Mouse (Mus musculus): Measurements from ENCODE around the gene Xpot. TPM values are rescaled to one million over a fixed set of nuclear protein-coding genes. Genes with fewer than 3 reads are reported as not detected.

The Xpot gene
- polyA plus RNA-seq, 1 experiment = 68.8 TPM

DNA sequence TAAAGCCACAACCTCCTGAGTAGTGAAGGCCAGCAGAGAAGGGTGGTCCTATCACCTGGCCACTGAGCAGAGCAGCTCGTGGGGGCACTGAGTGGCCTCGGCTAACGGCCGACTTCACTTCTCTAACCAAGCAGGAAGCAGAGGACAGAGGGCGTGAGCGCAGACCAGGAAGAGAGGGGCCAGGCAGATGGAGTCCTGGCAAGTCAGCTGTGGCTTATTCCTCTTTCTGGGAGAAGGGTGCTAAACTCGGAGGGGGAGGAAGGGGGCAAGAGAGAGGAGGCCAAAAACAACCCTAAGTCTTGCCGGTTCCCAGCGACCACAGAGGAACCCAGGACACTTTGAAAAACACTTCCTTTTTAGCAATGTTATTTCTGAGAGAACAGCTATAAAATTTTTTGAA lies 29.6 kb downstream of the Xpot start:
- no peaks in the 10 kb centered on the region for H3K27me3 ChIP-seq (ENCODE audit: control insufficient read depth, insufficient read depth, low read length)
- WGBS = 85% methylated on average over 9 of the region's 9 CpGs
- H3K4me1 ChIP-seq (ENCODE audit: control insufficient read depth, insufficient read depth, low read length) = no peaks in the 10 kb centered on the region
- TF ChIP-seq POLR2A (IDR thresholded peaks at IDR 0.05; ENCODE audit: borderline replicate concordance, insufficient read depth, low read length) = no peak
- H3K27ac ChIP-seq (ENCODE audit: insufficient read depth, low read length) = no peak overlapping the region
- H3K4me3 ChIP-seq (replicated peaks; ENCODE audit: insufficient read depth, low read depth, low read length) = no peak overlapping the region
- no peak for DNase-seq

GRCm38 (mm10) chr10:121591106-121591505 lies 35.0 kb downstream of the Xpot start:
- 93% methylated on average over 14 of the region's 14 CpGs for WGBS
- no peak for TF ChIP-seq POLR2A (IDR thresholded peaks at IDR 0.05; ENCODE audit: borderline replicate concordance, insufficient read depth, low read length)
- no peak for TF ChIP-seq CTCF (IDR thresholded peaks at IDR 0.05; ENCODE audit: borderline replicate concordance, insufficient read depth, low read depth, low read length)
- no peaks in the 10 kb centered on the region for H3K27me3 ChIP-seq (ENCODE audit: control insufficient read depth, insufficient read depth, low read length)
- DNase-seq = no peak
- no peaks in the 10 kb centered on the region for H3K4me1 ChIP-seq (ENCODE audit: control insufficient read depth, insufficient read depth, low read length)
- no peak overlapping the region for H3K4me3 ChIP-seq (replicated peaks; ENCODE audit: insufficient read depth, low read depth, low read length)
- H3K27ac ChIP-seq (ENCODE audit: insufficient read depth, low read length) = no peak overlapping the region

DNA sequence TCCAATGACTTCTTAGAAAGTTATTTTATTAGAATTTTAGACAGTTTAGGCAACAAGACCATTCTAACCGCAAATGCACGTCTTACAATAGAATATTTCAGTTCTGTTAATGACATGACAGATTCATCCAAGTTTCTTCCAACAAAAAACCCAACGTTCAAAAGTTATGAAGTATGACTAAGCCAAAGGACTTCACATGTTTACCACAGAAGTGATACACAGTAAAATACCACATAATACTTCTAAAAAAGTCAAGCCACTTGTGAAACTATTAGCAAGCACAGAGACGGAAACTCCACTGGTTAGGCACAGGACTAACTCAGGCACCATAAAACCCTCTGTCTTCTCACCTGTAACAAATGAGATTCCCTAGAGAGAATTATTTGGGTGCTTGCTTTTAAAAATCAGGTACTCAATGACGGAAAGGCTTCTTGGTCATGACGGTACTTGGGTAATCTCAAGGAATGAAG lies 38.7 kb downstream of the Xpot start:
- TF ChIP-seq POLR2A (IDR thresholded peaks at IDR 0.05; ENCODE audit: borderline replicate concordance, insufficient read depth, low read length) (no peak), CTCF (IDR thresholded peaks at IDR 0.05; ENCODE audit: borderline replicate concordance, insufficient read depth, low read depth, low read length) (no peak)
- H3K4me3 ChIP-seq (replicated peaks; ENCODE audit: insufficient read depth, low read depth, low read length) = no peak overlapping the region
- H3K27me3 ChIP-seq (ENCODE audit: control insufficient read depth, insufficient read depth, low read length) = no peaks in the 10 kb centered on the region
- DNase-seq = no peak
- WGBS = 56% methylated on average over 6 of the region's 6 CpGs
- H3K4me1 ChIP-seq (ENCODE audit: control insufficient read depth, insufficient read depth, low read length) = peaks cover 3% of the 10 kb centered on the region; the same call in 1 of the 2 replicates
- no peak overlapping the region for H3K27ac ChIP-seq (ENCODE audit: insufficient read depth, low read length)

DNA sequence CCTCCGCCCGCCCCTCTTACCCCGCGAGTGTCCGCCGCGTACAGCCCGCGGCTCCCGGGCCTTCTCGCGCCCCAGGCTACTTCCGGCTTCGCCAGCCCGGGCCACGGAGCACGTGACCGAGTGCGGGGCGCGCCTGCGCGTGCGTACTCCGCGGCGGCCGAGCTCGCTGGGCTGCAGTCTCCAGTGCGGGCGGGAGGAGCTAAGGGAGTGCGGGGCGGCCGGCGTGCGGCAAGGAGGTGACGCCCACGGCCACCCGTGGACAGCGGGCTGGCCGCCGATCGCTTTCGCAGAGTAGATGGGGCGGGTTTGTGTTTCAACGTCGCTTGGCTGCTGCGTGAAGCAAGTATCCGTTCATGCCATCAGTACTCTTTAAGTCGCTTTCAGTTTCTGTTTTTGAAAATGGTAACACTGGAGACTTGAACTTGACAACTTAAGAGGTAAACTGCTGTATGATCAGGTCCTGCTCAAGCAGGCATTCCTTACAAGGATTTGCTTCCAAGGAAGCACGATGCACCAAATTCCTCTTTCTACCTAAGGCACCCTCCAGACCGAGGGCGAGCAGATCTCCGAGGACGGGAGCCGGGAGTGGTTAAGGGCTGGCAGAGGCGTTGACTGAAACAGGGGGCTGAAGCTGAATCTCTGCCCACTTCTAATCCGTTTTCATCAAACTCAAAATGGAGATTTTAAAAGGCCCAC lies 39.3 kb downstream of the Xpot start, which contains the start of gene Tbk1:
Gene Tbk1 (minus strand): TSS at position 113 of the 696 bp plus-strand sequence.
- H3K27ac ChIP-seq (ENCODE audit: insufficient read depth, low read length) = peak within 1 kb of the TSS; percentile 61
- H3K4me3 ChIP-seq (replicated peaks; ENCODE audit: insufficient read depth, low read depth, low read length) = peak within 1 kb of the TSS; percentile 93
- H3K4me1 ChIP-seq (ENCODE audit: control insufficient read depth, insufficient read depth, low read length) = peaks cover 3% of the 10 kb centered on the region; the same call in 1 of the 2 replicates
- under 1% methylated on average over 58 of the region's 58 CpGs for WGBS
- H3K27me3 ChIP-seq (ENCODE audit: control insufficient read depth, insufficient read depth, low read length) = no peaks in the 10 kb centered on the region
- TF ChIP-seq POLR2A (IDR thresholded peaks at IDR 0.05; ENCODE audit: borderline replicate concordance, insufficient read depth, low read length) (peak; percentile 70), CTCF (IDR thresholded peaks at IDR 0.05; ENCODE audit: borderline replicate concordance, insufficient read depth, low read depth, low read length) (no peak)
- peak; percentile 94 to 95 for DNase-seq

DNA sequence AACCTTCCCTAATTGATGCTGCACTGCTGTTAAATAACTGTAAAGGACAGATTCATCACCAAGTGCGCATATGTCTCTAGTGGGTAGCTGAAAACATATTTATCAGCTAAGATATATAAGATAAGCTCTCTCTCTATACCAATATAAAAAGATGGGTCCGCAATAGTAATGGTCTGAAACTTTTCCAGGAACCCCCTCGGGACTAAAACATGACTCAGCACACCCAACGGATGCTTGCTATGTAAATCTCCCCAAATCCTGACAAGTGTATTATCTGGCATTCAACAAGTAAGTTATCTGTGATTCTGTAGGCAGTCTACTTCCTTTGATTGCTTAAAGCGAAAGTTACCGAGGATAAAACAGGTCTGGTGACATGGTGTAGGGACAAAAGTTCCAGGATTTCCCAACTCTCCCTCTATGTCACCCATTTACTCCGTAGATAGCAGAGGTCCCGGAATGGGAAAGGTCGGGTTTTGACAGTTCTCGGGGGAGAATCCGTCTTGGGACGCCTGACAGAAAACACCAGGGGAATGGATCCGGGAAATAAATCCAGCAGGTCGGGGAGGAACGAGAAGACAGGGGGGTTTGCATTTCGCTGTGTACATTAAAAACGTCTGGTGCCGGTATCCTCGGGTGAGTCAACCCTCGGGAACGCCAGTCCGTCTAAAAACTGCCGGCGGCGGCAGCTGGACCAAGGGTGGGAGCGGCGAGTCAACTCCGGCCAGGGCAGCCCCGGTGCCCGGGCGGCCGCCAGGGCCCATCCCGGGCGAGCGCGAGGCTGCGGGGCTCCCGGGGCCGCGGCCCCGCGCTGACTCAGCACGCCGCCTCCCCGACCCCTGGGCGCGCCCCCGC lies 40.1 kb downstream of the Xpot start:
- Histone ChIP-seq H3K27me3 (ENCODE audit: control insufficient read depth, insufficient read depth, low read length) (no peaks in the 10 kb centered on the region), H3K27ac (ENCODE audit: insufficient read depth, low read length) (peak overlapping the region; percentile 61), H3K4me3 (replicated peaks; ENCODE audit: insufficient read depth, low read depth, low read length) (peak overlapping the region; percentile 93), H3K4me1 (ENCODE audit: control insufficient read depth, insufficient read depth, low read length) (peaks cover 3% of the 10 kb centered on the region; the same call in 1 of the 2 replicates)
- no peak for TF ChIP-seq CTCF (IDR thresholded peaks at IDR 0.05; ENCODE audit: borderline replicate concordance, insufficient read depth, low read depth, low read length)
- TF ChIP-seq POLR2A (IDR thresholded peaks at IDR 0.05; ENCODE audit: borderline replicate concordance, insufficient read depth, low read length) = no peak
- no peak for DNase-seq
- WGBS = 3% methylated on average over 48 of the region's 48 CpGs

- Histone ChIP-seq H3K4me3 (replicated peaks; ENCODE audit: insufficient read depth, low read depth, low read length) (no peak overlapping the region), H3K4me1 (ENCODE audit: control insufficient read depth, insufficient read depth, low read length) (peaks cover 3% of the 10 kb centered on the region; the same call in 1 of the 2 replicates), H3K27me3 (ENCODE audit: control insufficient read depth, insufficient read depth, low read length) (no peaks in the 10 kb centered on the region), H3K27ac (ENCODE audit: insufficient read depth, low read length) (no peak overlapping the region)
- DNase-seq = no peak
- 83% methylated on average over 20 of the region's 20 CpGs for WGBS
- TF ChIP-seq POLR2A (IDR thresholded peaks at IDR 0.05; ENCODE audit: borderline replicate concordance, insufficient read depth, low read length) (no peak), CTCF (IDR thresholded peaks at IDR 0.05; ENCODE audit: borderline replicate concordance, insufficient read depth, low read depth, low read length) (no peak)
These were observed 40.9 kb downstream of the Xpot start for GRCm38 (mm10) chr10:121585056-121585790.

GRCm38 (mm10) chr10:121584033-121584432 lies 42.1 kb downstream of the Xpot start:
- no peak overlapping the region for H3K4me3 ChIP-seq (replicated peaks; ENCODE audit: insufficient read depth, low read depth, low read length)
- H3K27me3 ChIP-seq (ENCODE audit: control insufficient read depth, insufficient read depth, low read length) = no peaks in the 10 kb centered on the region
- H3K27ac ChIP-seq (ENCODE audit: insufficient read depth, low read length) = no peak overlapping the region
- WGBS = 91% methylated on average over 10 of the region's 10 CpGs
- peaks cover 3% of the 10 kb centered on the region; the same call in 1 of the 2 replicates for H3K4me1 ChIP-seq (ENCODE audit: control insufficient read depth, insufficient read depth, low read length)
- no peak for TF ChIP-seq POLR2A (IDR thresholded peaks at IDR 0.05; ENCODE audit: borderline replicate concordance, insufficient read depth, low read length)
- TF ChIP-seq CTCF (IDR thresholded peaks at IDR 0.05; ENCODE audit: borderline replicate concordance, insufficient read depth, low read depth, low read length) = no peak
- DNase-seq = no peak
